Mouse (Mus musculus) stomach, postnatal 0 days (tissue): ENCODE data around the gene S100a7a.

ENCODE experiments used
- CTCF ChIP-seq: IDR thresholded peaks from 2 replicates; pipeline ENCODE4 v1.5.1; 2016; ENCODE audit warnings: antibody characterized with exemption, low read depth, mild to moderate bottlenecking, moderate library complexity
- EP300 ChIP-seq: optimal IDR thresholded peaks from 2 replicates; pipeline ENCODE3; 2016; ENCODE audit warnings: antibody characterized with exemption

DNA sequence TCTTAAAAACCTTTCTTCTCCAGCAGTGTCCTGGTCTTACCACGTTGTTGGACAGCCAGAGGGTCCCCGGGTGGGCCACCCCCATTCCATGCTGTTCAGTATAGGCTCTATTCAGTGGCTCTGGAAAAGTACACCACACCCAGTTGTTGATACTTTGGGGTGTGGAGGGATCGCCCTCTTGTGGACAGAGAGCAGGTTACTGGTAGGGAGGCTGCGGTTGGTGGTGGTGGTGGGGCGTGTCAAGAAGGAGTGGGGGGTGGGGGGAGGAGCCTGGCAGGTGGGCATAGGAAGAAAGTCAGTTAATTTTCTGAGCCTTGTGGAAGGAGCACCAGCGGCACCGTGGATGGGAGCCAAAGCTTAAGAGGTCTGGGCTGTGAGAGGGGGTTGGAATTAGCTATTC lies 38.4 kb upstream of the S100a7a start:
- TF ChIP-seq CTCF (peak; percentile 94), EP300 (no peak)
